Mouse (Mus musculus) kidney, postnatal 25 days (tissue): Measurements from ENCODE around the gene Aff3.

ENCODE experiments used
- DNase-seq, 2 experiments: peaks; one replicate each; pipeline ENCODE4 v3.0.0; 2021; ENCODE audit warnings: mixed read lengths in 2 of 2

The Aff3 gene

GRCm38 (mm10) chr1:38428708-38429683 is 235.8 kb downstream of the Aff3 start:
- no peak for DNase-seq

GRCm38 (mm10) chr1:38422921-38423320 is 241.8 kb downstream of the Aff3 start:
- DNase-seq, result no peak

- no peak for DNase-seq
These were observed 245.4 kb downstream of the Aff3 start for GRCm38 (mm10) chr1:38419331-38419730.

- no peak for DNase-seq
These were observed 246.3 kb downstream of the Aff3 start for GRCm38 (mm10) chr1:38418181-38419032.

GRCm38 (mm10) chr1:38417196-38417595 is 247.6 kb downstream of the Aff3 start:
- no peak for DNase-seq

GRCm38 (mm10) chr1:38415511-38415910 is 249.2 kb downstream of the Aff3 start:
- no peak for DNase-seq

GRCm38 (mm10) chr1:38411106-38411505 is 253.6 kb downstream of the Aff3 start:
- no peak for DNase-seq

- no peak for DNase-seq
These were observed 254.3 kb downstream of the Aff3 start for GRCm38 (mm10) chr1:38410457-38410856.

GRCm38 (mm10) chr1:38408241-38408640 is 256.5 kb downstream of the Aff3 start:
- DNase-seq, result no peak

- DNase-seq, result no peak
These were observed 261.0 kb downstream of the Aff3 start for GRCm38 (mm10) chr1:38403781-38404180.

GRCm38 (mm10) chr1:38401856-38402255 is 262.9 kb downstream of the Aff3 start:
- DNase-seq, result no peak

- DNase-seq, result no peak
These were observed 265.5 kb downstream of the Aff3 start for GRCm38 (mm10) chr1:38399269-38399668.

- DNase-seq, result peak in 1 of 2 experiments; percentile 42
These were observed 266.2 kb downstream of the Aff3 start for GRCm38 (mm10) chr1:38398566-38398965.

- DNase-seq, result no peak
These were observed 269.5 kb downstream of the Aff3 start for GRCm38 (mm10) chr1:38395194-38395681.

- no peak for DNase-seq
These were observed 270.3 kb downstream of the Aff3 start for GRCm38 (mm10) chr1:38394493-38394892.

GRCm38 (mm10) chr1:38393516-38393915 is 271.2 kb downstream of the Aff3 start:
- DNase-seq, result no peak

- peak; percentile 59 to 85 for DNase-seq
These were observed 271.8 kb downstream of the Aff3 start for GRCm38 (mm10) chr1:38392928-38393327.

- no peak for DNase-seq
These were observed 273.9 kb downstream of the Aff3 start for GRCm38 (mm10) chr1:38390886-38391249.

- no peak for DNase-seq
These were observed 274.4 kb downstream of the Aff3 start for GRCm38 (mm10) chr1:38390235-38390885.

- no peak for DNase-seq
These were observed 275.2 kb downstream of the Aff3 start for GRCm38 (mm10) chr1:38389576-38389975.

- DNase-seq, result no peak
These were observed 276.3 kb downstream of the Aff3 start for GRCm38 (mm10) chr1:38388466-38388865.

GRCm38 (mm10) chr1:38387438-38387837 is 277.3 kb downstream of the Aff3 start:
- no peak for DNase-seq
